Mouse (Mus musculus) myocyte (in vitro differentiated cells): Measurements from ENCODE around the gene Snta1.

Experiments used
- POLR2A ChIP-seq: IDR thresholded peaks from one replicate; pipeline ENCODE4 v1.6.1; 2011; ENCODE audit warnings: low read depth, mild to moderate bottlenecking, control low read depth, moderate library complexity; ENCODE audit not compliant: insufficient read length
- TCF12 ChIP-seq: IDR thresholded peaks from one replicate; pipeline ENCODE4 v1.6.1; 2011; ENCODE audit warnings: mild to moderate bottlenecking, control low read depth; ENCODE audit not compliant: poor library complexity, insufficient read depth, severe bottlenecking
- USF1 ChIP-seq: IDR thresholded peaks from one replicate; pipeline ENCODE4 v1.6.1; 2011; ENCODE audit warnings: low read depth, mild to moderate bottlenecking, control low read depth, moderate library complexity

DNA sequence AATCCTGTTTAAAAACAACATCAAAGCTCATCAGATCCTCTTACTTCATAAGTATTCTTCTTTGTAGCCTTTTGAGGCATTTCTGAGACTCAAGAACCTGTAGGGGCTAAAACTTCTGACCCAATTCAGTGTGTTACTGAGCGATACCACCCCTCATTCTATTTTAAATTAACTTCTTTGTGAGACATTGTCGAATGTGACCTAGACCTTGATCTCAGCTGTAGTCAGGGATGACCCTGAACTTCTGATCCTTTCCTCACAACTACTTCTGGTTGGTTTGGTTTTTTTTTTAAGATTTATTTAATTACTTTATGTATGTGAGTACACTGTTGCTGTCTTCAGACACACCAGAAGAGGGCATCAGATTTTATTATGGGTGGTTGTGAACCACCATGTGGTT is 15.6 kb upstream of the Snta1 start:
- TF ChIP-seq POLR2A (no peak), USF1 (no peak), TCF12 (no peak)
